Mouse (Mus musculus) liver, embryonic 14.5 days (tissue): ENCODE measurements at regions not wholly inside any gene's neighbourhood (a gene's known extent, or its start where the extent isn't known, plus 50 kb on each side); places are given as distances from the start of the nearest gene placed in this dataset.

ENCODE experiments used
- ATAC-seq: fragments of 200-750 bp; cut with Nextera tagmentation; 2 replicates; pipeline ENCODE4 v1.8.0; 2017; ENCODE audit warnings: moderate number of reproducible peaks, mild to moderate bottlenecking, moderate library complexity; ENCODE audit not compliant: insufficient read depth
- DNase-seq, 3 experiments: peaks; one replicate each; pipeline ENCODE4 v3.0.0-alpha.2; 2012 to 2013; ENCODE audit warnings: low read depth in 3 of 3, low spot score in 3 of 3
- H3K27ac ChIP-seq: fragments of 300-500 bp; sonication (generic); 2 replicates; pipeline ENCODE4 v1.5.1; 2014; ENCODE audit warnings: moderate library complexity, mild to moderate bottlenecking, control low read depth, inconsistent platforms
- H3K27me3 ChIP-seq: fragments of 300-500 bp; sonication (generic); 2 replicates; pipeline ENCODE4 v1.6.1; 2014; ENCODE audit warnings: mild to moderate bottlenecking, low read length, moderate library complexity; ENCODE audit not compliant: control insufficient read depth, insufficient read depth
- H3K36me3 ChIP-seq: fragments of 300-500 bp; sonication (generic); replicated peaks from 2 replicates; pipeline ENCODE4 v1.6.1; 2014; ENCODE audit warnings: low read depth; ENCODE audit not compliant: control insufficient read depth, insufficient read depth
- H3K4me1 ChIP-seq, 2 experiments: fragments of 200-500 bp in 1 of 2; fragments of 300-500 bp in 1 of 2; sonication (generic) in 1 of 2; replicated peaks; 2 replicates each; pipeline ENCODE4 v1.6.1; 2012 to 2014; ENCODE audit warnings: antibody characterized with exemption in 1 of 2, inconsistent platforms in 1 of 2, low read length in 1 of 2; ENCODE audit not compliant: control insufficient read depth in 2 of 2, insufficient read depth in 2 of 2
- H3K4me2 ChIP-seq: fragments of 300-500 bp; sonication (generic); 2 replicates; pipeline ENCODE4 v1.6.1; 2014; ENCODE audit warnings: low read depth, mild to moderate bottlenecking, control low read depth, moderate library complexity
- H3K4me3 ChIP-seq, 2 experiments: fragments of 200-500 bp in 1 of 2; fragments of 300-500 bp in 1 of 2; sonication (generic) in 1 of 2; 2 replicates each; pipeline ENCODE4 v1.5.1; 2012 to 2014; ENCODE audit warnings: low read depth in 2 of 2, low read length in 2 of 2, mild to moderate bottlenecking in 2 of 2, control low read depth in 1 of 2, inconsistent platforms in 1 of 2, moderate library complexity in 1 of 2; ENCODE audit not compliant: insufficient read depth in 1 of 2
- H3K9ac ChIP-seq: fragments of 300-500 bp; sonication (generic); replicated peaks from 2 replicates; pipeline ENCODE4 v1.6.1; 2014; ENCODE audit warnings: mild to moderate bottlenecking, control low read depth, moderate library complexity
- H3K9me3 ChIP-seq: fragments of 300-500 bp; sonication (generic); 2 replicates; pipeline ENCODE4 v1.6.1; 2016; ENCODE audit warnings: low read length, mixed read lengths; ENCODE audit not compliant: control insufficient read depth
- CTCF ChIP-seq: IDR thresholded peaks from 2 replicates; pipeline ENCODE4 v1.5.1; 2016; ENCODE audit warnings: antibody characterized with exemption, low read depth, control low read depth
- EP300 ChIP-seq: IDR thresholded peaks from 2 replicates; pipeline ENCODE4 v1.6.1; 2016; ENCODE audit warnings: antibody characterized with exemption, low read depth
- WGBS: fragments of 180-500 bp; shearing (Covaris S2); extraction: QIAGEN DNeasy Blood & Tissue Kit; methylation state at CpG from one replicate; pipeline ENCODE4 v1.1.7; 2014; ENCODE audit not compliant: insufficient replicate concordance; 5-methylcytosine and 5-hydroxymethylcytosine counted together

- H3K9me3 ChIP-seq: no peaks in the 10 kb centered on the region
- no peak overlapping the region for H3K4me3 ChIP-seq
- no peak overlapping the region for H3K27ac ChIP-seq
- TF ChIP-seq CTCF: no peak
- no peak for TF ChIP-seq EP300
- H3K4me2 ChIP-seq: no peak overlapping the region
- H3K27me3 ChIP-seq: no peaks in the 10 kb centered on the region
- 65% methylated on average over 3 of the region's 3 CpGs for WGBS
- ATAC-seq: no peak
- H3K4me1 ChIP-seq: no peaks in the 10 kb centered on the region
- H3K9ac ChIP-seq: no peak overlapping the region
- H3K36me3 ChIP-seq: no peaks in the 10 kb centered on the region
- no peak for DNase-seq
These were observed 1032.7 kb downstream of the Synb start for GRCm38 (mm10) chr14:68261436-68261835.

- 51% methylated on average over 2 of the region's 2 CpGs for WGBS
- H3K9ac ChIP-seq: no peak overlapping the region
- H3K9me3 ChIP-seq: no peaks in the 10 kb centered on the region
- ATAC-seq (no peak), DNase-seq (no peak)
- H3K27ac ChIP-seq: no peak overlapping the region
- H3K4me2 ChIP-seq: no peak overlapping the region
- H3K27me3 ChIP-seq: no peaks in the 10 kb centered on the region
- H3K4me3 ChIP-seq: no peak overlapping the region
- TF ChIP-seq EP300 (no peak), CTCF (no peak)
- no peaks in the 10 kb centered on the region for H3K36me3 ChIP-seq
- H3K4me1 ChIP-seq: no peaks in the 10 kb centered on the region
These were observed 1047.1 kb downstream of the Synb start for GRCm38 (mm10) chr14:68246966-68247365.

- ATAC-seq: no peak
- H3K36me3 ChIP-seq: no peaks in the 10 kb centered on the region
- no peak overlapping the region for H3K9ac ChIP-seq
- H3K4me3 ChIP-seq: no peak overlapping the region
- WGBS: 61% methylated on average over 7 of the region's 7 CpGs
- no peaks in the 10 kb centered on the region for H3K4me1 ChIP-seq
- H3K9me3 ChIP-seq: no peaks in the 10 kb centered on the region
- TF ChIP-seq CTCF: no peak
- TF ChIP-seq EP300: no peak
- DNase-seq: no peak
- no peaks in the 10 kb centered on the region for H3K27me3 ChIP-seq
- no peak overlapping the region for H3K4me2 ChIP-seq
- no peak overlapping the region for H3K27ac ChIP-seq
These were observed 1054.0 kb downstream of the Synb start for GRCm38 (mm10) chr14:68240146-68240545.

GRCm38 (mm10) chr14:68224152-68224551 lies 1069.9 kb downstream of the Synb start:
- TF ChIP-seq EP300 (no peak), CTCF (no peak)
- Histone ChIP-seq H3K27ac (no peak overlapping the region), H3K9me3 (no peaks in the 10 kb centered on the region), H3K4me1 (no peaks in the 10 kb centered on the region), H3K4me2 (no peak overlapping the region), H3K27me3 (no peaks in the 10 kb centered on the region), H3K4me3 (no peak overlapping the region), H3K9ac (no peak overlapping the region), H3K36me3 (no peaks in the 10 kb centered on the region)
- DNase-seq (no peak), ATAC-seq (no peak)
- WGBS: 49% methylated on average over 3 of the region's 3 CpGs

GRCm38 (mm10) chr14:68219025-68219595 lies 1075.0 kb downstream of the Synb start:
- ATAC-seq (no peak), DNase-seq (no peak)
- no peaks in the 10 kb centered on the region for H3K36me3 ChIP-seq
- TF ChIP-seq CTCF: no peak
- no peak for TF ChIP-seq EP300
- WGBS: 48% methylated on average over 9 of the region's 9 CpGs
- no peak overlapping the region for H3K9ac ChIP-seq
- no peak overlapping the region for H3K27ac ChIP-seq
- H3K4me1 ChIP-seq: no peaks in the 10 kb centered on the region
- no peak overlapping the region for H3K4me3 ChIP-seq
- H3K27me3 ChIP-seq: no peaks in the 10 kb centered on the region
- H3K4me2 ChIP-seq: no peak overlapping the region
- H3K9me3 ChIP-seq: no peaks in the 10 kb centered on the region
